Mouse (Mus musculus) erythroid progenitor cell, adult 5-6 weeks (primary cell): ENCODE results near the gene Mmp2. TPM values are rescaled to one million over a fixed set of nuclear protein-coding genes. Genes with fewer than 3 reads are reported as not detected.
"Not testable (repeated sequence)": the region's sequence is repeated elsewhere in the genome, so short reads cannot be mapped to it uniquely, and the experiment has no call there.

Experiments
- ATAC-seq: replicated peaks from 2 replicates; pipeline ENCODE4 v1.8.0; 2016; ENCODE audit warnings: moderate number of reproducible peaks, mild to moderate bottlenecking, moderate TSS enrichment, inconsistent platforms; ENCODE audit not compliant: poor library complexity, low FRiP score, severe bottlenecking
- total RNA-seq, 2 experiments: library from RNA; stranded (forward) in 1 of 2; stranded (reverse) in 1 of 2; fragments of 150-400 nt in 1 of 2; fragments of 186-747, 209-891 nt in 1 of 2; gene quantifications; 2 replicates each; pipeline versions ENCODE4 v1.2.3 to v1.2.4; 2015 to 2017; ENCODE audit warnings: low replicate concordance in 2 of 2

Mmp2 gene
- total RNA-seq (2015; ENCODE audit: low replicate concordance) (not detected in 2 replicates), total RNA-seq (2017; ENCODE audit: low replicate concordance) (not detected in 2 replicates)

- ATAC-seq: no peak
Measured at GRCm38 (mm10) chr8:92827243-92828034, at the start of gene Mmp2. Gene Mmp2, plus strand, starts transcription at chr8:92827291.

- ATAC-seq: no peak
Measured at GRCm38 (mm10) chr8:92780976-92781375, 46.1 kb upstream of the Mmp2 start.

GRCm38 (mm10) chr8:92783906-92784610 lies 43.0 kb upstream of the Mmp2 start:
- no peak for ATAC-seq

- no peak for ATAC-seq
Measured at GRCm38 (mm10) chr8:92790835-92791234, 36.3 kb upstream of the Mmp2 start.

GRCm38 (mm10) chr8:92791999-92792398 lies 35.1 kb upstream of the Mmp2 start:
- not testable (repeated sequence) for ATAC-seq

GRCm38 (mm10) chr8:92793852-92794580 lies 33.1 kb upstream of the Mmp2 start:
- ATAC-seq: no peak

GRCm38 (mm10) chr8:92797527-92797931 lies 29.6 kb upstream of the Mmp2 start:
- no peak for ATAC-seq

GRCm38 (mm10) chr8:92799406-92799805 lies 27.7 kb upstream of the Mmp2 start:
- no peak for ATAC-seq

GRCm38 (mm10) chr8:92801231-92801630 lies 25.9 kb upstream of the Mmp2 start:
- no peak for ATAC-seq

- ATAC-seq: no peak
Measured at GRCm38 (mm10) chr8:92802591-92802990, 24.5 kb upstream of the Mmp2 start.

GRCm38 (mm10) chr8:92812773-92813172 lies 14.3 kb upstream of the Mmp2 start:
- ATAC-seq: no peak

GRCm38 (mm10) chr8:92815661-92816060 lies 11.4 kb upstream of the Mmp2 start:
- ATAC-seq: no peak

- ATAC-seq: 0 out of 2 replicates have a peak, but pooled peaks have one; percentile 19
Measured at GRCm38 (mm10) chr8:92817928-92818818, 8.9 kb upstream of the Mmp2 start.

GRCm38 (mm10) chr8:92821151-92821550 lies 5.9 kb upstream of the Mmp2 start:
- no peak for ATAC-seq

GRCm38 (mm10) chr8:92822386-92822785 lies 4.7 kb upstream of the Mmp2 start:
- no peak for ATAC-seq

GRCm38 (mm10) chr8:92825991-92826390 lies 1.1 kb upstream of the Mmp2 start:
- ATAC-seq: no peak

GRCm38 (mm10) chr8:92828251-92828743 lies 1.2 kb downstream of the Mmp2 start:
- ATAC-seq: no peak

GRCm38 (mm10) chr8:92834065-92834731 lies 7.1 kb downstream of the Mmp2 start:
- ATAC-seq: no peak
